Mouse (Mus musculus) testis, postnatal 14 days (tissue): ENCODE results near the gene Sh3rf3.

ENCODE experiments used
- DNase-seq: peaks from one replicate; pipeline ENCODE4 v3.0.0; 2021; ENCODE audit warnings: low spot score

Gene Sh3rf3

DNA sequence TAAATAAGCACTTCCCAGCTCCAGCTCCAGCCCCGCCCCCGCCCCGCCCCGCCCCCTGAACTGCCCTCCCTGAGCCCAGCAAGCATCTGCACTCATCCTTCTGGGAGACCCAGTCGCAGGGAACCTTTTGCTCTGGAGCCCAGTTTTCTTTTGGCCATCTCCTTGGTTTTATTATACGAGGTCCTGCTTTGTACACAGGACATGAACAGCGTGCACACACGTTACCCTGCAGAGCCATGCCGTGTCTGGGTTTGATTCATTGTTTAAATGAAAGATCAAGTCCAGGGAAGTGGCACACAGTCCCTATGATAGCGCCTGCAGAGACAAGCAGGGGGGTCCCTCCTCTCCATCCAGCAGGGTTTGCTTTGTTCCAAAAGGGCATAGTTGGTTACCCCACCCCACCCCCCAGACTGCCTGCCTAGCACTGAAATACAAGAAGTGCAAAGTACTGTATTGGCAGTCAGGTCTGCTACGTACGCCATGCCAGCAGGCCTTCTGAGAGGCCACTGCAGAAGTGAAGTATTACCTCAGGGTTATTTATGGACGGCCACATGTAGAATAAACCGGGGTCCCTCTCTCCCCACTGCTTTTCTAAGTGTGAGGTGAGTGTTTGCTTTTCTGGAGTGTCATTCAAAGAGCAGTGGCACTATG, 41.5 kb downstream of the Sh3rf3 start:
- no peak for DNase-seq

- no peak for DNase-seq
These were observed 42.1 kb downstream of the Sh3rf3 start for GRCm38 (mm10) chr10:58855199-58855751.

- DNase-seq: no peak
These were observed 42.7 kb downstream of the Sh3rf3 start for GRCm38 (mm10) chr10:58855814-58856213.

GRCm38 (mm10) chr10:58856742-58857141, 43.6 kb downstream of the Sh3rf3 start:
- DNase-seq: no peak

GRCm38 (mm10) chr10:58864735-58865134, 51.6 kb downstream of the Sh3rf3 start:
- DNase-seq: no peak

GRCm38 (mm10) chr10:58867536-58867935, 54.4 kb downstream of the Sh3rf3 start:
- no peak for DNase-seq

GRCm38 (mm10) chr10:58869836-58870235, 56.7 kb downstream of the Sh3rf3 start:
- no peak for DNase-seq

DNA sequence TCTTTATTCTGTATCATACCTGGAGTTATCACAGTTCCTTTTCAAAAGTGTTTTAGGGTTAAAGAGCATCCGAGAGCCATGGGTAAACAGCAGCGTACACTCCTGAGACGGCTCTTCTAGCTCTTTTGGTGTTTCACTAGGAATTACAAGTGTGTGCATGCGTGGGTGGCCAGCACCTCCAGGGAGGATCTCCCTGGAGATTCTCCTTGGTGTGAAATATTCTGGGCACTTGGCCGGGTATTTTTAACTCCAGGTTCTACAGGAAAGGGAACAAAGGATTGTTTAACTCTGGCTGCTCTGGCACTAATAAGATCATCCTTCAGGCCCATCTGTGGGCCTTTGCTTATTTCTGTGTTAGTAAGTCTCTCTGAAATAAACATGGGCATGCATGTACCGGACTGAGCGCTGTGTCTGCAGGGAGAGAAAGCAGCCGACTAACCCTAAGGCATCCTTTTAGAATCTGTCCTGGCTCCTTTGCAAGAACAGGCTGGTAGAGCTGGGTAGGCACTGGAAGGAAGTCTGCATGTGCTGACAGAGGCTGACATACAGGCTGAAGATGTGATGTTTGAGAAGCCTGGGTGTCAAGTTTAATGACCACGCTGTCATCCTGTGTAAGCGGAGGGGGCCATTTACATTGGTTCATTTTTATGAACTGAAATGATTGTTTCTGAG, 58.1 kb downstream of the Sh3rf3 start:
- DNase-seq: no peak

- no peak for DNase-seq
These were observed 58.8 kb downstream of the Sh3rf3 start for GRCm38 (mm10) chr10:58871821-58872577.

- DNase-seq: no peak
These were observed 64.7 kb downstream of the Sh3rf3 start for GRCm38 (mm10) chr10:58877835-58878234.

DNA sequence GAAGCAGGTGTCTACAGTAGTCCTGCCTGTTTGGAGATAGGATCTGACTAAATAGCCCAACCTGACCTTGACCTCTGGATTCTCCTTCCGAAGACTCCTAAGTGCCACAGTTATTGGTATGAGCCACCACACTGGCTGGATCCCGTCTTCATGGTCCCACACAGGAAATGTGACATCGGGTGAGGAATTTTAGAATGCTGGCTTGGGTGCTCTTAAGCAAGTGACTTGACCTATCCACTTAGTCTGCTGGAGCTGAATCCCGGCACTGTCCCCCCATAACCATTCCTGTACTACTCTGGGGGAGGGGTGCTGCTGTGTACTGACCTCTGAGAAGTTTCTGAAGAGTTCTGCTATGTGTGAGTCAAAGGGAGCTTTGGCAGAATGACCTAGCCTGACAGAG, 65.5 kb downstream of the Sh3rf3 start:
- DNase-seq: no peak

DNA sequence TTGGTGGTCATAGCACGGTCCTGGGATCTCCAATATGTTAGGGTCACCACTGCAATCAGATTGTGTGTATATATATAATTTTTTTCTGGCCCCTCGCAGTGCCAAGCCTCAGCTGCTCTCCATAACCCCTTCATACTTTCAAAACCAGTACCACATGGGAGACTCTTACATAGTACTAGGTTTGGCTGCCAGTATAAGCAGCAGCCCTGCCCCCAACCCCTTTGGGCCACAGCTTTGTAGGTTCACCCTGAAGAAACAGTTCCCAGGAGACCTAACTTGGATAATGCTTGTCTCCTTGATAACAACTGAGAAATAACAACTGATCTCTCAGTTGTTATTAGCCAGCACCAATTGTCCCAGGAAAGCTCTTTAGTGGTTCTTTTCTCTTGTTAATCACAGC, 69.6 kb downstream of the Sh3rf3 start:
- no peak for DNase-seq

DNA sequence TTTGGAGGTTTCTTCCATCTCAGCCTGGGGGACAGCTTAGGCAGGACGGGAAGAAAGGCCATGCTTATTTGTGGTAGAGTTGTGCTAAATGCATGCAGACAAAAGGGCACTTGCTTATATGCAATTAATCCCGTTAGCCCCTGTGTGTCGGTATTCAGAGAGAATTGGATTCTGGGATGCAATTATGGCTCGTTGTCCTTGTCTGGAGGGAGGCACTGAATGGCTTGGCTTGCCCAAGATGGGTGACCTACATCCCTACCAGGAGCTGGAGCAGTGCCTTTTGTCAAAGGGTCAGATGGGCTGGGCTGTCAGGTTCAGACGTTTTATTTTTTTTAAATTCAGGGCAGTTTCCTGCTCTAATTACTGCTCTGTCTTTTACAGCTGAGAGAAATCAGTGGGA, 72.2 kb downstream of the Sh3rf3 start:
- no peak for DNase-seq

GRCm38 (mm10) chr10:58885816-58886215, 72.7 kb downstream of the Sh3rf3 start:
- DNase-seq: no peak

- no peak for DNase-seq
These were observed 77.7 kb downstream of the Sh3rf3 start for GRCm38 (mm10) chr10:58890671-58891439.

- no peak for DNase-seq
These were observed 82.3 kb downstream of the Sh3rf3 start for GRCm38 (mm10) chr10:58895431-58895830.

- no peak for DNase-seq
These were observed 83.9 kb downstream of the Sh3rf3 start for GRCm38 (mm10) chr10:58897009-58897543.

GRCm38 (mm10) chr10:58905253-58905652, 92.1 kb downstream of the Sh3rf3 start:
- no peak for DNase-seq

GRCm38 (mm10) chr10:58907001-58907443, 93.9 kb downstream of the Sh3rf3 start:
- DNase-seq: no peak

DNA sequence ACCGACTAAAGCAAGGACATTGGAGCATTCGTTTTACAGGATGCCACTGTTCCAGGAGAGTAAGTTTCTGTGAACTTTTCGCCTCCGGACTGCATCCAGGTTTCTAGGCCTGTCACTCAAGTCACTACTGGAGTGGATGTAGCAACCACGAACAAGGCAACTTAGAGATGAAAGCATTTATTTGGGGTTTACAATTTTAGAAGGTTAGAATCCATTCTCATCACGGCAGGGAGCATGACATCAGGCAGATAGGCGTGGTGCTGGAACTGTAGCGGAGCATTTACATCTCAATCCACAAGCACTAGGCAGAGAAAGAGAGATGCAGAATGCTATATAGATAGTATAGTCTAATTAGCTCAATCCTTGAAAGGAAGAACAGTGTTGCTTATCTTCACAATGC, 95.3 kb downstream of the Sh3rf3 start:
- no peak for DNase-seq
